8 mouse cellular contexts compared by ENCODE assay signal in the genomic region with DNA sequence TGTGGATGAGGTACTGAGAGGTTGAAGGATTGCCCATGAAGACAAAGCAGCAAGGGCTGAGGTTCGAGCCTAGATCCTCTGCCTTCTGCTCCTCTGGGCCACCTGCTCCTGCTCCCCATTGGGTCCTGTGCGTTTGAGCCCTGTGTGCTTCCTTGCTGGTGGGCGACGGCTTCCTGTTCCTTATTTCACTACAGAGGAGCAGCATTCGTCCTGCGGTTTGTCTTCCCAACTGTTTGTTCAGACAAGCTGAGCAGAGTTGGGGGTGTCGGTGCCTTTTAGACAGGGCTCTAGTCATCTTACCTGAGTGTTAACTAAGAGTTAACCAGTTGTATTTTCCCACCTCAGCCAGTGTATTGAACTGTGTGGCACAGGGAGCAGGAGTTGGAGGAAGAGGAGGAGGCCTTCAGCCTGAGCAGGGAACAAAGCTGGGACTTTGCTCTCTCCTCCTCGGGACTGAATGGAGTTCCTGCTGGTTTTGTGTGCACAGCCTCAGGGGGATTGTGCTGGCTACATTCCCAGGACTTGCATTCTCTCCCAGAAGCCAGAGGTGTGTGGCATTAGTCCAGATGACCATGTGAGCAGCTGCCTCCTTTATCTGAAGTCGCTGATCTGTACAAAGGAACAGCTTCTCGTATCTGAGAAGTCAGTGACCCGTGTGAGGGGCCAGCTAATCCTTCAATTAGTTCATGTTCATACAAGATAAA.
DNase-seq lines count a peak whose midpoint lies in the region; ATAC-seq and TF ChIP-seq lines count a peak whose summit lies in the region.

No protein-coding gene starts in this region.

- H3K4me1 ChIP-seq in embryonic facial prominence, embryonic 12.5 days = peaks cover 12% of the 10 kb centered on the region

- H3K9ac ChIP-seq in embryonic facial prominence, embryonic 12.5 days = no peak overlapping the region

- no peaks in the 10 kb centered on the region for H3K27me3 ChIP-seq in embryonic facial prominence, embryonic 12.5 days

- DNase-seq in adrenal gland, adult (ENCODE audit: inconsistent age in 2 of 2, low spot score in 1 of 2) = peak; percentile 25 to 77
- DNase-seq in adrenal gland, postnatal 4 days (ENCODE audit: low spot score in 2 of 2) = no peak
- DNase-seq in heart, adult 8-10 months (ENCODE audit: low spot score) = peak; percentile 90
- DNase-seq in kidney, adult 18-20 months = peak; percentile 81
- DNase-seq in lung, postnatal 36 days = peak; percentile 15
- DNase-seq in thymus, postnatal 14 days = peak; percentile 58
- DNase-seq in layer of hippocampus, adult 2 months (ENCODE audit: low spot score in 2 of 2) = no peak

- H3K27ac ChIP-seq in embryonic facial prominence, embryonic 12.5 days = 0 out of 2 replicates have a peak overlapping the region, but pooled peaks have one; percentile 46
- no peak overlapping the region for H3K27ac ChIP-seq in layer of hippocampus, adult 2 months

- no peak overlapping the region for H3K4me2 ChIP-seq in embryonic facial prominence, embryonic 12.5 days (replicated peaks)

- no peak overlapping the region for H3K4me3 ChIP-seq in embryonic facial prominence, embryonic 12.5 days
- H3K4me3 ChIP-seq in layer of hippocampus, adult 2 months = no peak overlapping the region

- 53% methylated on average over 11 of the region's 11 CpGs for WGBS in embryonic facial prominence, embryonic 12.5 days

- no peaks in the 10 kb centered on the region for H3K36me3 ChIP-seq in embryonic facial prominence, embryonic 12.5 days

- ATAC-seq in embryonic facial prominence, embryonic 12.5 days (ENCODE audit: insufficient number of reproducible peaks, insufficient read depth, low FRiP score, low TSS enrichment) = peak; percentile 47; the same call in 1 of the 2 replicates

- H3K9me3 ChIP-seq in embryonic facial prominence, embryonic 12.5 days = no peaks in the 10 kb centered on the region

- no peak for TF ChIP-seq CTCF in layer of hippocampus, adult 2 months (conservative IDR thresholded peaks at IDR 0.05)

Comparison
In these comparisons a context has a peak if more than half of its experiments do, and no peak if none do; other contexts are left out.
1. DNase-seq: peak in adrenal gland, adult (2 of 2), heart, adult 8-10 months (single experiment), kidney, adult 18-20 months (single experiment), lung, postnatal 36 days (single experiment) and thymus, postnatal 14 days (single experiment); none in adrenal gland, postnatal 4 days (0 of 2) and layer of hippocampus, adult 2 months (0 of 2).